Mouse (Mus musculus) hematopoietic stem cell, adult 5-6 weeks (primary cell): Measurements from ENCODE around the gene Dcps. TPM values are rescaled to one million over a fixed set of nuclear protein-coding genes. Genes with fewer than 3 reads are reported as not detected.

ENCODE experiments used
- ATAC-seq, 2 experiments: fragments of 125-278 bp in 1 of 2; replicated peaks in 1 of 2; 2 replicates each; pipeline ENCODE4 v1.8.0; 2016 to 2017; ENCODE audit warnings: inconsistent platforms in 2 of 2, mild to moderate bottlenecking in 2 of 2, moderate number of reproducible peaks in 2 of 2, low read depth in 1 of 2, moderate TSS enrichment in 1 of 2; ENCODE audit not compliant: low FRiP score in 2 of 2, poor library complexity in 2 of 2, severe bottlenecking in 2 of 2, insufficient read depth in 1 of 2, low TSS enrichment in 1 of 2
- total RNA-seq: library from RNA; stranded (forward); fragments of 172-1452, 232-1000 nt; gene quantifications from 2 replicates; pipeline ENCODE4 v1.2.3, GENCODE M21; 2017

Dcps gene
- 48.6 and 56.6 TPM in 2 replicates for total RNA-seq

- peak; percentile 98 for ATAC-seq
Measured at GRCm38 (mm10) chr9:35175251-35176123, at the start of gene Dcps. Gene Dcps (minus strand): TSS chr9:35176061.

DNA sequence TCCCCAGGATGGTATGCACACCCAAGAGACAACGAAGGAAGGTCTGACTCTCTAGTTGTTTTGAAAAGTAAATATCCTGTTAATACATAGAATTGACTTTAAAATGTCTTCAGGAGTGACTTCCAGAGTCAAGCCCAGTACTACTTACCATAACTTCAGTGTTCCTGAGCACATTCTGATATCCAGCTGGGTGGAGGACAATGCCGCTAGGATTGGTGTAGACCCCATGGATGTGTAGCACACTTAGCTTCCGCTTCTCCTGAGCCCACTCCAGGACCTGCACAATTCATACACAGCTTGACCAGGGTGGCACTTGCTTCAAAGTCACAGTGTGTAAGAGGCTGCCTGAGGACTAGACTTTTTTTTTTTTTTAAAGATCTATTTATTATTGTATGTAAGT lies 47.6 kb upstream of the Dcps start:
- no peak for ATAC-seq

DNA sequence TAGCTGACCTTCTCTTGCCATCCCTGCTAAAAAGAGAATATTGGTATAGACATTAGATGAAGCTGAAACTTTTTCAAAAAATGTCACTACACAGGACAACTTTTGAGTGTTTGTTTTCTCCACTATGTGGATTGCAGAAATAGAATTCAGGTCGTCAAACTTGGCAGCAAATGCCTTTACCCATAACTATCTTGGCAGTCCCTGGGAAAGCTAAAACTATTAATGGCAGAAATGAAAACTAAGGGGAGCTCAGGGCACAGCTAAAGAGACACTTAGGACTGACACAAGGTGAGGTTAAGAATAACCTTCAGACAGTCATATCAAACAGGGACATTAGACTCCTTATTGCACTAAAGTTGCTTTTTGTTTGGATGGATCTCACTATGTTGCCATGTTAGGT lies 42.1 kb upstream of the Dcps start:
- no peak for ATAC-seq

DNA sequence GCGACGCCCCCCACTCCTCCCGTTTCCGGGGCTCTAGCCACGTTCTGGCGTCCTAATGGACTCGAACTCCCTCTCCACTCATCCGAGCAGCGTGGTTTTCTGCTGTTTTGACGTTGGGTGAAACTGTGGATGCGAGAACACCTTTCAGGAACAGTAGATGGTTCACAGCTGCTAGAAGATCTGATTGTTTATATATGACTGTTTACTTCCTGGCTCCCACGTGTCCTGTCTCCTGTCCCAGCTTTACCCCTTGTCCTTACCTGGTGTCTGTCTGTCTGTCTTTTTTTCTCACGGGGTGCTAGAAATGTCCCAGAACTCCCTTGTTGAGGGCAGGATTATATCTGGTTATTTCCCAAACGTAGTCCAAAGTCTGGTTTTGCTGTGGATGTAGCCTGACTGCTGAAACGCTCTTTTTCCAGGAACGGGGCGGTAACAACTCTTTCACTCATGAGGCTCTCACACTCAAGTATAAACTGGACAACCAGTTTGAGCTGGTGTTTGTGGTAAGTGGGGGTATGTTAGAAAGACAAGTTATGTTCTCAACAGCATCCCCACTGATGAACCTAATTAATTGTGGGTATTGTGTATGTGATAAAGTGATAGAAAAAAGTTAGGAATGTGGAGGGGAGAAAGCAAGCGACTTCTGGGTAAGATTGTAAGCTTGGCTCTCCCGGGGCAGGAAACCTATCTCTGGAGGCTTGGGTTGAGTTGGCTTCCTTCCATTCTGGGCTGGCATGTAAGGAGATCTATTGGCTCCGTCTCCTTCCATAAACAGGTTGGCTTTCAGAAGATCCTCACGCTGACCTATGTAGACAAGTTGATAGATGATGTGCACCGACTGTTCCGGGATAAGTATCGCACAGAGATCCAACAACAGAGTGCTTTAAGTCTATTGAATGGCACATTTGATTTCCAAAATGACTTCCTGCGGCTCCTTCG lies 36.0 kb upstream of the Dcps start:
- ATAC-seq = 0 out of 4 replicates have a peak, but pooled peaks of 1 of the 2 experiments have one; percentile 0

- ATAC-seq = peak; percentile 94 to 98
Measured at GRCm38 (mm10) chr9:35210542-35211474, 34.9 kb upstream of the Dcps start, which contains the start of gene Foxred1. Gene Foxred1 (minus strand): TSS chr9:35211055.

GRCm38 (mm10) chr9:35204421-35204820 lies 28.6 kb upstream of the Dcps start:
- ATAC-seq = no peak

- no peak for ATAC-seq
Measured at GRCm38 (mm10) chr9:35203536-35203935, 27.7 kb upstream of the Dcps start.

DNA sequence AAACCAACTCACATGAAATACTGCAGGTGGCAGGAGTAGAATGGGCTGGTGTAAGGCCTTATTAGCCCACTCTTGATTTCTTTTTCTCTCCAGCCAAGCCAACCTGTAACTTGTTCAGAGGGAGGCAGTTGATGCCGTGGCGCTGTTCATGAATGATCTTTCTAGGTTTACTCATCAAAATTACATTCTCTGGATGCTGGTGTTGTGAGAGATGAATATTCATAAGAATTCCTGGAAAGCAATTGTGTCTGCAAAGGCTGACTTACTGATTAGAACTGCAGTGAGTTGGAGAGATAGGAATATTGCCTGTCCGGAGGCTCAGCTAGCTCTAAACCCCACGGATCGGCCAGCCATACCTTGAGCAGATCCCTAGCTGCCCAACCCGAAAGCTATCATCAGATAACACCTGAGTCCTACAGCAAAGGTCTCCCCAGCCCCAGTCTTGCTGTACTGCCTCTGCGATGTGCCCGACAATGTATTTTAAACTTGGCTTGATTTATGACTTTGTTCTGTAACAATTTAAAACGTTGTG lies 24.7 kb upstream of the Dcps start:
- no peak for ATAC-seq

DNA sequence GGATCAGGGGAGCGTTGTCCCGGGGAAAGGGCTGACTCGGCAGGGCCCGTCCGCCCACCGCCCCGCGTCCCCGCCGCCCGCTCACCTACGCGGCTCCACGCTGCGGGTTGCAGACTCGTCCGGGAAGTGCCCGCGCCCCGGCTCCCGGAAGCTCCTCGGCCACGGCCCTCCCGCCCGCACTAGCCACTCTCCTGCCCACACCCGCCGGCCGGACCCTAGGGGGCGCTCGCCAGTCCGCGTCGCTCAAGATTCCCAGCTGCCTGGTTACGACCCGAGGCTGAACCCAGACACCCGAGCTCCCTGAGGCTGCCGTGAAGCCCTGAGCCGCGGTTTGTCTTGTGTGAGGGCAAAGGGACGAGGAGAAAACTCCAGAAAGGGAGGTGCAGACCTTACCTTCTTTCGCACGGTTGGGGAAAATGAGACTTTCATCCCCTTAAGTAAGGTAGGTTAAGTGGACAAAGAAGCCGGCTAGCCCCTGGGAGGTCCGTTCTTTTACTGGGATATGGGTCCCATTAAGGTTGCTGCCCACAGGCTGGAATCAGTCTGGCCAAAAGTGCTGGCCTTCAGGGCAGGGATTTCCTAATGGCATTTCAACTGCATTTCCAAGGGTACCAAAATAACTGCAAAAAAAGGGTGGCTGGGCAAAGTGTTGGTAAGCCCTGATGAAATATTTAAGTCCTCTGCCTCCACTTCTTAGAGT lies 24.1 kb upstream of the Dcps start, which contains the start of the genes Srpr and Tirap:
Gene Srpr (plus strand): TSS at position 404 of the 700 bp plus-strand sequence.
Gene Tirap (minus strand): TSS at position 520 of the 700 bp plus-strand sequence.
- peak; percentile 97 to 98 for ATAC-seq

DNA sequence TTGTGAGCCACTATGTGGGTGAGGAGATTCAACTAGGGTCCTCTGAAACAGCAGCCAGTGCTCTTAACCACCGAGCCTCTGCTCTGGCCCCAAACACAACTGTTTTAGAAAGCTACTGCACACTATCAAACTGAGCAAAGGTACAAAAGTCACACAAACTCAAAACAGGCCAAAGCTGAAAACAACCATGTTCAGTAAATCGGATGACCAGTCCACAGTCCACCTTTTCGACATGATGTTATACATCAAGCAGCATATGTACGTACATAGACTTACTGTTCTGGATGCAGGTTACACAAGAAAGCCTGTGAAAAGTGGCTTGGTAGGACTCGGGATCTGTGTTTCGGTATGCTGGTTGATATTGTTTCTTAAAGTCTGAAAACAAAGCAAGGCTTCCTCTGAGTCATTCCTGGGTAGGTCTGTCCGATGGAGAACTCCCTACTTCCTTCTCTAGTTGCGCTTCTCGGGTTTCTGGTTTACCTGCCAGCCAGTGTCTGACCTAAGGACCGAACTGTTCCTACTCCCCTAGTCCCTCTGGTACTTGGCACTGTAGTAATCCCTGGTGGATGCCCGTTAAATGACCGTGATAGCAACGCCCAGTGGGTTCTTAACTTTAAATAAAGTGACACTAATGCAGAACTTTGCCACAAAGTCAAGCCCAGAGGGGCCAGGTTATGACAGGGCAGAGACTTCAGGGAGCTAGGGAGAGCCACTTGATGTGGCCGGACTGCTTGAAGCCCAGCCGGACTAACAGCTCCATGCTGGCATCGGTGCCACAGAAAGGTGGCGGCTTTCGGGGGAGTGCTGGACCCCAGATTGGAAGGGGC lies 23.3 kb upstream of the Dcps start:
- ATAC-seq = peak; percentile 18 to 40; a peak in 3 of 4 replicates

DNA sequence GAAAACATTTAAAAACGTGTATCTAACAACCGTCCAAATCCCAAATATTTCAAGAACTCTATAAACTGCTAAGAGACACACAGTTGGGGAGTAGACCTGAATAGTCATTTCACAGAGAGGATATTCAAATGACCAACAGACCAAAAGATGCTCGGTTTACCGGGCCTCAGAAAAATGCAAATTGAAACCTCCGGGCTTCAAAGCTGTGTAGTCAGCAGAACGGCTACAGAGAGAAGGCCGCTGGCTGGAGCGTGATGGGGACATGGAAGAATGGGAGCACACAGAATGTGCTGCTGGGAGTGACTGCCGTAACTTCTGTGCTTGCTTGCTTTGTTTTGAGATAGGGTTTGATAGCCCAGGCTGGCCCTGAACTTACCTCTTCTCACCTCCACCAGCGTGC lies 22.5 kb upstream of the Dcps start:
- no peak for ATAC-seq

GRCm38 (mm10) chr9:35197625-35198024 lies 21.8 kb upstream of the Dcps start:
- no peak for ATAC-seq

DNA sequence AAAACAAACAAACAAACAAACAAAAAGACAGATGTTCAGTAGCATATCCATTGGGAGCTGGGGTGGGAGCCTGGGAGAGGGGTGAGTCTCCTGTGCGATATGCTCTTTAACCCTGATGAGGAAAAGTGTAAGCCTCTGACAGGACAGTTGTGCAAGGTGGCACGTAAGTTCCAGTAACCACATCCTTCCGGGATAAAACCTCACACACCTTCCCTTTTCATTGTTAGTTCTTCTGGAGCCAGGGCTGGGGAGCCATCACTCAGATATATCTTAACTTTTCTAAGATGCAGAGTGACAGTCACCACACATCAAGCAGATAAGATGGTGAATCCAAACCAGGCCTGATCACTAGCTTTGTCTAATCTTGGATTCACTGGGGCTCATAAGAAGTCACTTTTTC lies 18.2 kb upstream of the Dcps start:
- peak; percentile 49 to 66; a peak in 1 of 4 replicates for ATAC-seq

GRCm38 (mm10) chr9:35192983-35193542 lies 17.2 kb upstream of the Dcps start:
- no peak for ATAC-seq

DNA sequence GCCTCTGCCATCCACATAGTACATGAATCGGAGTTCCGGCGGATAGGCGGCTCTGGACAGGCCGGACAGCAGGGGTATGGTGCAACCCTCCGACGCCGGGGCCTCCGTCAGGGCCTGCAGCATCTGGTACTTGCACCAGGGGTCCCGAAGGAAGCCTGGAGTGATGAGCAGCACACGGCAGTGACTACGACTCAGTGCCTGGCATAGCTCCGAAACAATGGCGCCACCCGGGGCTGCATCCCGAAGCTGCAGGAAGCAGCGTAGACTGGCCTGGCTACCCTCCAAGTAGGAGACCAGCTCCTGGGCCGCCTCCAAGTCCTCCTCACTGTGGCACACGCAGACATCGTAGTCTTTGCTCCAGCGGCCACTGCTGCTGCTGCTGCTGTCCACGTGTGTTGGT lies 12.8 kb upstream of the Dcps start:
- no peak for ATAC-seq
